Mouse (Mus musculus): ENCODE results near the gene Sf1. TPM values are rescaled to one million over a fixed set of nuclear protein-coding genes. Genes with fewer than 3 reads are reported as not detected.

Sf1 gene
- polyA plus RNA-seq, 1 experiment from 2014 or later = 88.7 TPM

DNA sequence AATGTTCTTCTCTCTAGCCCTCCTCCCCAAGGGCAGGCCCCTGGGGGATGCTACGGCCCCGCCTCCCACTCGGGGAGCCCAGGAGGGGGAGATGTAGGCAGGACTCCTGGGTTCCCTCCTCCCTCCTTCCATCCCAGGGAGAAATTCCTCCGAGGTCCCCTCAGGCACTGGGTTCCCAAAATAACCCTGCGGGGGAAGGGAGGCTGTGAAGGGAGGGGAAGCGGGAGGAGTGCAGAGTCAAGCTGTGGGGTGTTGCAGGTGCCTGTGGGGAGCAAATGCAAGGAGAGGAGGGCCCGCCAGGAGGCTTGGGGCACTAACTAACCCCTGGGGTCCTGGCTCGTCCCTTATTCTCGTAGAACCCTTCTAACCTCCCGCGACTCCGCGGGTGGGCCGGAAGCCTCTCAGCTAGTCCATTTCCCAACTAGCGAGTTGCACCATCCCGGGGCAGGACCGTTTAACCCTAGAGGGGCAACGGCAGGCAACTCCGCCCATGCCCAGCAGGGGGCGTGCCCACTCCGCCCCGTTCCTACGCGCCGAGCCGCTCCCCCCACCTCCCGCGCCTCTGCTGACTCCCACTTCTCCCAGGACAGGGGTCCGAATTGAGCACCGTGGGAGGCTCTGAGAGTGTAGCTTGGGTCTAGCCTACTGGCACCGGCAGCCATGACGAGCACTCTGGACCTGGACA, 37.8 kb downstream of the Sf1 start:
- WGBS = 1% methylated on average over 32 of the region's 32 CpGs
- peaks cover 19% of the 10 kb centered on the region; the same call in 1 of the 2 replicates for H3K27me3 ChIP-seq (replicated peaks)
- ATAC-seq (ENCODE audit: low FRiP score) = no peak
- H3K4me2 ChIP-seq = peak overlapping the region; percentile 98
- peaks cover 44% of the 10 kb centered on the region for H3K4me1 ChIP-seq
- peaks cover 6% of the 10 kb centered on the region; the same call in 1 of the 2 replicates for H3K36me3 ChIP-seq
- no peak overlapping the region for H3K27ac ChIP-seq (replicated peaks)
- no peaks in the 10 kb centered on the region for H3K9me3 ChIP-seq (replicated peaks)
- H3K4me3 ChIP-seq (replicated peaks) = peak overlapping the region; percentile 63
- peak overlapping the region; percentile 42 for H3K9ac ChIP-seq (replicated peaks)

DNA sequence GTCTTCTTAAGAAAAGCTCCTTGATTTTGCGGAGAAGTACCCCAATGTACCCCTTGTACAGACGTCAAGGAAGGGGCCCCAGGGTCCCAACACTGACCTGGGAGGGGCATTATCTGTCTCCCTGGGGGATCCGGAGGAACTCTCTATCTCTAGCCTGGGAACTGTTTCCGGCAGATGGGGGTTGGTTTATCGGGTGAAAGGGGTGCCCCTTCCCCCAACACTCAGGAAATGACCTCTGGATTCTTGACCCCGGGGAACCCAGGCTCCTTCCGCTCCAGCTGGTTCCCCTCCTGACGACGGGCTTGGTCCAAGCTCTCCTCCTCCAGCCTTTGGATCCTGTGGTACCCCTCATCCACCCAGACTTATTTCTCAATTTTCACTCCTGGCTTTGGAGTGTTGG, 38.5 kb downstream of the Sf1 start:
- Histone ChIP-seq H3K4me2 (peak overlapping the region; percentile 98), H3K4me1 (peaks cover 44% of the 10 kb centered on the region), H3K27me3 (replicated peaks) (peaks cover 19% of the 10 kb centered on the region; the same call in 1 of the 2 replicates), H3K9ac (replicated peaks) (peak overlapping the region; percentile 42; the same call in 1 of the 2 replicates), H3K36me3 (peaks cover 6% of the 10 kb centered on the region; the same call in 1 of the 2 replicates), H3K9me3 (replicated peaks) (no peaks in the 10 kb centered on the region), H3K27ac (replicated peaks) (no peak overlapping the region), H3K4me3 (replicated peaks) (peak overlapping the region; percentile 63)
- WGBS = 12% methylated on average over 9 of the region's 9 CpGs
- ATAC-seq (ENCODE audit: low FRiP score) = no peak

DNA sequence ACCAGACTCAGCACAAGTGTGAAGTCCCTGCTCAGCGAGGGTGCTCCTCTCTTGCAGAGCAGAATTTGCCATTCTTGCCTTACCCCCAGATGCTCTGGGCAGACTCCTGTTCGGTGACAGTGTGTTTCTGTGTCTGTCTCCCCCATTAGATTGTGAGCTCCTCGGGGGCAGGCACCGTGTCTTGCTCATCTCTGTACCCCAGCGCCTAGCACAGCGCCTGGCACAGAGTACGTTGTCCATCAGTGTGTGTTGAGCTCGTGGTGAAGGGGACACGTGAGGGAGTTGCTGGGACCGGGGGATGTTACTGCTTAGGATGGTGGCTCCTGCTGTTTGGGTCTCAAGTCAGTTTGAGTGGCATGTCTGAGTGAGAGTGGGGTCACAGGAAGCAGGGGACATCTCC, 40.4 kb downstream of the Sf1 start:
- Histone ChIP-seq H3K27me3 (replicated peaks) (peaks cover 19% of the 10 kb centered on the region; the same call in 1 of the 2 replicates), H3K27ac (replicated peaks) (no peak overlapping the region), H3K36me3 (peaks cover 6% of the 10 kb centered on the region; the same call in 1 of the 2 replicates), H3K4me3 (replicated peaks) (no peak overlapping the region), H3K9ac (replicated peaks) (no peak overlapping the region), H3K4me2 (no peak overlapping the region), H3K4me1 (peaks cover 35% of the 10 kb centered on the region), H3K9me3 (replicated peaks) (no peaks in the 10 kb centered on the region)
- no peak for ATAC-seq (ENCODE audit: low FRiP score)
- 89% methylated on average over 10 of the region's 10 CpGs for WGBS

DNA sequence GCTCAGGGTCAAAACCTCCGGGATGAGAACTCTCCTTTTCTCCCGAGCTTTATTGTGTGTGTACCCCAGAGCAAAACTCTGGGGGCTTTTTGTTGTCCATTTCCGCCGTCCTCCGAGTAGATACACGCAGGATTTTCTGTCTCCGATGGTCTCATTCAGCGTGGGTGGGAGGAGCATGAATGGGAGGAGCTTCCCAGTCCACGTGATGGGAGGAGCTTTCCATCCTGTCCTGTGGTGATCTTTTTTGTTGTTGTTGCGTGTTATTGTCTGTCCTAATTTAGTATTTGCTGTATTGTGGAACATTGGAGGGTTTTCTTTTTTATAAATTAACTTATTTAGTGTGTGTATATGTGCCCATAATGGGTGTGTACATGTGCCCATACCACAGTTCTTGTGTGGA, 41.9 kb downstream of the Sf1 start:
- H3K9me3 ChIP-seq (replicated peaks) = no peaks in the 10 kb centered on the region
- peaks cover 19% of the 10 kb centered on the region; the same call in 1 of the 2 replicates for H3K27me3 ChIP-seq (replicated peaks)
- no peak for ATAC-seq (ENCODE audit: low FRiP score)
- H3K4me1 ChIP-seq = peaks cover 23% of the 10 kb centered on the region
- peaks cover 6% of the 10 kb centered on the region; the same call in 1 of the 2 replicates for H3K36me3 ChIP-seq
- no peak overlapping the region for H3K27ac ChIP-seq (replicated peaks)
- H3K4me3 ChIP-seq (replicated peaks) = no peak overlapping the region
- WGBS = 73% methylated on average over 10 of the region's 10 CpGs
- no peak overlapping the region for H3K9ac ChIP-seq (replicated peaks)
- H3K4me2 ChIP-seq = no peak overlapping the region

DNA sequence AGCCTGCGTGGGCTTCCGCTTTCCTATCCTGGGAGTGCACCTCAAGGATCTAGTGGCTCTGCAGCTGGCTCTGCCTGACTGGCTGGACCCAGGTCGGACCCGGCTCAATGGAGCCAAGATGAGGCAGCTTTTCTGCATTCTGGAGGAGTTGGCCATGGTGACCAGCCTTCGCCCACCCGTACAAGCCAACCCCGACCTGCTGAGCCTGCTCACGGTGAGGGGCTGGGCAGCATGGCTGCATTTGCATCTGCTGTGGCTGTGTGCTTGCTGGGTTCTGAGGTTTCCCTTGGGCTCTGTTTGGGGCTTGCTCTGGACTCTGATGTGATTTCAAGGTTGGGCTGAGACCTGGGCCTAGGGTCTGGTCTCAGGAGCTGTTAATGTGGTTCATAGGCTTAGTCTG, 43.6 kb downstream of the Sf1 start:
- 85% methylated on average over 8 of the region's 8 CpGs for WGBS
- Histone ChIP-seq H3K36me3 (peaks cover 6% of the 10 kb centered on the region; the same call in 1 of the 2 replicates), H3K4me1 (peaks cover 6% of the 10 kb centered on the region), H3K9ac (replicated peaks) (no peak overlapping the region), H3K4me3 (replicated peaks) (no peak overlapping the region), H3K27ac (replicated peaks) (no peak overlapping the region), H3K4me2 (no peak overlapping the region), H3K9me3 (replicated peaks) (no peaks in the 10 kb centered on the region), H3K27me3 (replicated peaks) (peaks cover 16% of the 10 kb centered on the region; the same call in 1 of the 2 replicates)
- no peak for ATAC-seq (ENCODE audit: low FRiP score)

DNA sequence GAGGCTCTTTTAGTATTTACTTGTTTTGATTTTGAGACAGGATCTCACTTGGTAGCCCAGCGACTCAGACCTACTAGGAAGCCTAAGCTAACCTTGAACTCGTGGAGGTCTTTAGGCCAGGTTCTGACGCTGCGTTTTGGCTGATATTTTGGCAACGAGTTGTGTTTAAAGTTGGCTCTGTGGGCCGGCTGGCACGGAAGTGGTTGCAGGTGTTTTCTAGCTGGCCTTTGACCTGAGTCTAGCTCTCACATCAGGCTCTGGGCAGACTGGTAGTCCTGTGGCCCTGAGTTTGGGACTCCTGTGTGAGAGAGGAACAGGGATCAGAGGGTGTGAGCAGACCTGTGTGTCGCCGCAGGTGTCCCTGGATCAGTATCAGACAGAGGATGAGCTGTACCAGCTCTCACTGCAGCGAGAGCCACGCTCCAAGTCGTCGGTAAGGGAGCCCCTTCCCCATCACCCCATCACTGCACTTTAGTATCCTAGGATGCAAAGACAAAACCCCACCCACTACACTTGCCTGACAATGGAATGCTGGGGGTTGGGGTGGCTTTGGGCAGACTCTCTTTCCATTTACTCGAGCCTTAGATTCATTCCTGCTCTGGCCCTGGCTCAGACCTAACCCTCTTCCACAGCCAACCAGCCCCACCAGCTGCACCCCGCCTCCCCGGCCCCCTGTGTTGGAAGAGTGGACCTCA, 44.5 kb downstream of the Sf1 start:
- peaks cover 6% of the 10 kb centered on the region; the same call in 1 of the 2 replicates for H3K36me3 ChIP-seq

DNA sequence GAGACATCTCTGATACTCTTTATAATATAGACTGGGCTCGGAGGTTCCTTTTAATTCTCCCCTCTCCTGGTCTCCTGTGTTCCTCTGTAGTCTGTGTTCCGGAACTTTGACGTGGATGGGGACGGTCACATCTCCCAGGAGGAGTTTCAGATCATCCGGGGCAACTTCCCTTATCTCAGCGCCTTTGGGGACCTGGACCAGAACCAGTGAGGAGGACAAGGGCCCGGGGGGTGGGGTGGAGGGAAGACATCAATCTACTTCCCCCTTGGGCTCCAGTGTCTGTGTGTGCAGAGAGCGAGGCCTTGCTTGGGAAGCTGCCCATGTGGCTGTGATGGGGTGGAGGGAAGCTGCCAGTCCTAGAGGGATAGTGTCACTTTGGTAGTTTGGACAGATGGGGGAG, 45.3 kb downstream of the Sf1 start:
- Histone ChIP-seq H3K27ac (replicated peaks) (no peak overlapping the region), H3K27me3 (replicated peaks) (0 out of 2 replicates have a peak, but pooled peaks cover 2% of the 10 kb centered on the region)
- WGBS = 80% methylated on average over 8 of the region's 8 CpGs

More for the DNA sequence above, 44.5 kb downstream of the Sf1 start:
- ATAC-seq (ENCODE audit: low FRiP score) = no peak
- 59% methylated on average over 16 of the region's 16 CpGs for WGBS
- Histone ChIP-seq H3K9me3 (replicated peaks) (no peaks in the 10 kb centered on the region), H3K4me2 (no peak overlapping the region), H3K27me3 (replicated peaks) (0 out of 2 replicates have a peak, but pooled peaks cover 8% of the 10 kb centered on the region), H3K9ac (replicated peaks) (no peak overlapping the region), H3K4me1 (peaks cover 4% of the 10 kb centered on the region; the same call in 1 of the 2 replicates), H3K4me3 (replicated peaks) (no peak overlapping the region), H3K27ac (replicated peaks) (no peak overlapping the region)

DNA sequence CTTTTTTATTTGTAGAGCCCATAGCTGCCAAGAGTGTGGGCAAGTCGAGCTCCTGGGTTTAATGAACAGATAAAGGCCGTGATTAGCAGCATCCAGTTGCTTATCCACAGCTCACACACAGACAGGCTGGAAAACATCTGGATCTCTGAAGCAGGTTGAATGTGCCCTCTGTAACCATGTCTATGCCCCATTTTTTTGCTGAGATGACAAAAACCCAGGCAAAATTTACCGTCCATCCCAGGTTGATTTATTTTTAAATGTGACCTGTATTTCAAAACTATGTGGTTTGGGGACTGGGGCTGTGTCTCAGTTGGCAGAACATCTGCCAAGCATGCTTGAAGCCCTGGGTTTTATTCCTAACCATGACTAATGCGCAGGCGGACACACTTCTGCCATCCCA, 45.7 kb downstream of the Sf1 start:
- no peak overlapping the region for H3K27ac ChIP-seq (replicated peaks)
- WGBS = 74% methylated on average over 5 of the region's 5 CpGs
- ATAC-seq (ENCODE audit: low FRiP score) = no peak

More for the DNA sequence above, 45.3 kb downstream of the Sf1 start:
- Histone ChIP-seq H3K4me1 (no peaks in the 10 kb centered on the region), H3K9ac (replicated peaks) (no peak overlapping the region), H3K36me3 (peaks cover 6% of the 10 kb centered on the region; the same call in 1 of the 2 replicates), H3K4me3 (replicated peaks) (no peak overlapping the region), H3K9me3 (replicated peaks) (no peaks in the 10 kb centered on the region), H3K4me2 (no peak overlapping the region)
- no peak for ATAC-seq (ENCODE audit: low FRiP score)

DNA sequence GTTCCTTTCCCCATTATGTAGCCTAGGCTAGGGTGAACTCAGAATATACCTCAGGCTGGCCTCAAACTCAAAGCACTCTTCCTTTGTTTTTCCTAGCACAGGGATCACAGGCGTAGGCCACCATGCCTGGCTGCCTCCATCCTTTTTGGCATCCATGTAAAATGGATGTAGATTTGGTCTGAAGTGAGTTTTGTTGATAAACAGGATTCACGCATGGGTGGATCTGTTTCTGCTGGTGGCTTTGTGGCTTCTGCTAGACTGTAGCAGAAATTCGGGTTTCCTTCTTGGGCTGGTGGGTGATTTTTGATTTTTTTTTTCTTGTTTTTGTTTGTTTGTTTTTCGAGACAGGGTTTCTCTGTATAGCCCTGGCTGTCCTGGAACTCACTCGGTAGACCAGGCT, 46.4 kb downstream of the Sf1 start:
- H3K4me2 ChIP-seq = no peak overlapping the region
- no peak for ATAC-seq (ENCODE audit: low FRiP score)

More for the DNA sequence above, 45.7 kb downstream of the Sf1 start:
- Histone ChIP-seq H3K4me2 (no peak overlapping the region), H3K4me1 (no peaks in the 10 kb centered on the region), H3K9ac (replicated peaks) (no peak overlapping the region), H3K27me3 (replicated peaks) (no peaks in the 10 kb centered on the region), H3K9me3 (replicated peaks) (no peaks in the 10 kb centered on the region), H3K4me3 (replicated peaks) (no peak overlapping the region), H3K36me3 (peaks cover 6% of the 10 kb centered on the region; the same call in 1 of the 2 replicates)

DNA sequence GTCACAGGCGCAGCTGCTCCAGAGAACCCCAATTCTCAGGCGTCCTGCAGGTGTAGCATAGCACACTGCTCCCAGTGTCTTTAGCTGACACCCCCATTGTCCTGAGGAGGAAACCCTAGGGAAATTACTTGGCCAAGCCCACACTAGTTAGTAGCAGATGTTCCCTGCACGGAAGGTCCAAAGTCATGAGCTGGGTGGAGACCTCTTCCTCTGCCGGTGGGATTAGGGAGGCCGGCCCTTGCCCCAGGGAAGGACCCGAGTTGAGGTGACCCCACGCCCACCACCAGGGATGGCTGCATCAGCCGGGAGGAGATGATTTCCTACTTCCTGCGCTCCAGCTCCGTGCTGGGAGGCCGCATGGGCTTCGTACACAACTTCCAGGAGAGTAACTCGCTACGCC, 49.3 kb downstream of the Sf1 start:
- Histone ChIP-seq H3K27me3 (replicated peaks) (no peaks in the 10 kb centered on the region), H3K36me3 (no peaks in the 10 kb centered on the region), H3K9ac (replicated peaks) (no peak overlapping the region), H3K4me3 (replicated peaks) (no peak overlapping the region), H3K4me1 (peaks cover 30% of the 10 kb centered on the region), H3K4me2 (no peak overlapping the region), H3K9me3 (replicated peaks) (no peaks in the 10 kb centered on the region), H3K27ac (replicated peaks) (no peak overlapping the region)
- no peak for ATAC-seq (ENCODE audit: low FRiP score)
- 78% methylated on average over 14 of the region's 14 CpGs for WGBS

More for the DNA sequence above, 46.4 kb downstream of the Sf1 start:
- Histone ChIP-seq H3K9ac (replicated peaks) (no peak overlapping the region), H3K27ac (replicated peaks) (no peak overlapping the region), H3K4me3 (replicated peaks) (no peak overlapping the region), H3K36me3 (peaks cover 1% of the 10 kb centered on the region; the same call in 1 of the 2 replicates), H3K4me1 (peaks cover 1% of the 10 kb centered on the region; the same call in 1 of the 2 replicates), H3K9me3 (replicated peaks) (no peaks in the 10 kb centered on the region), H3K27me3 (replicated peaks) (no peaks in the 10 kb centered on the region)
- WGBS = 90% methylated on average over 5 of the region's 5 CpGs

DNA sequence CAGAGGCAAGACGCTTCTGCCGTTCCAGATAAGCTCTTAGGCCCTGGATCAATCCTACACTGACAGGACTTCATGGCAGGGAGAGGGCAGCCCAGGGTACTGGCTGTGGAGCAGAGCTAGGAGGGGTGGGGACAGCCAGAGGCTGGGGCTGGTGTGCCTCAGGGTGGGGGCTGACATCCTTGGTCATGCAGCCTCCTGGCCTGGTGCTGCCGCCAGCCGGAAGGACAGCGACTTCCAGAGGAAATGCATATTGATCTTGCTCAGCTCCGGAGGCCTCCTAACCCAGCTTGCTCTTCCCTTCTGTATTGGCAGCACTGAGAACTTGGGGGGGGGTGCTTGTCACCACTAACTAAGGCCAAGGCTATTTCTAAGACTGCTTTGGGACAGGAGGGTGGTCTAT, 52.0 kb downstream of the Sf1 start:
- 41% methylated on average over 6 of the region's 6 CpGs for WGBS
- H3K4me3 ChIP-seq (replicated peaks) = no peak overlapping the region
- H3K36me3 ChIP-seq = no peaks in the 10 kb centered on the region
- H3K9ac ChIP-seq (replicated peaks) = peak overlapping the region; percentile 26; the same call in 1 of the 2 replicates
- no peaks in the 10 kb centered on the region for H3K9me3 ChIP-seq (replicated peaks)
- ATAC-seq (ENCODE audit: low FRiP score) = no peak
- H3K27me3 ChIP-seq (replicated peaks) = no peaks in the 10 kb centered on the region
- peak overlapping the region; percentile 96 for H3K27ac ChIP-seq (replicated peaks)
- H3K4me1 ChIP-seq = peaks cover 45% of the 10 kb centered on the region
- 0 out of 2 replicates have a peak overlapping the region, but pooled peaks have one; percentile 26 for H3K4me2 ChIP-seq
